Mouse (Mus musculus) lung, adult 2 months (tissue): ENCODE results near the gene H2-Ab1. TPM values are rescaled to one million over a fixed set of nuclear protein-coding genes. Genes with fewer than 3 reads are reported as not detected.
"Not testable (repeated sequence)": the region's sequence is repeated elsewhere in the genome, so short reads cannot be mapped to it uniquely, and the experiment has no call there.

Source experiments
- DNase-seq: peaks from one replicate; pipeline ENCODE4 v3.0.0; 2022
- H3K4me1 ChIP-seq: fragments of 200-500 bp; 2 replicates; pipeline ENCODE4 v1.6.1; 2011; ENCODE audit warnings: low read length; ENCODE audit not compliant: control insufficient read depth, insufficient read depth
- H3K4me3 ChIP-seq: fragments of 200-500 bp; replicated peaks from 2 replicates; pipeline ENCODE3; 2011; ENCODE audit warnings: low read depth, mild to moderate bottlenecking, control low read depth, low read length; ENCODE audit errors: extremely low read depth
- CTCF ChIP-seq: fragments of 200-500 bp; IDR thresholded peaks from 2 replicates; pipeline ENCODE4 v1.5.1; 2011; ENCODE audit warnings: mild to moderate bottlenecking, low read length, control low read depth; ENCODE audit not compliant: insufficient read depth
- POLR2A ChIP-seq: fragments of 200-500 bp; IDR thresholded peaks from 2 replicates; pipeline ENCODE4 v1.6.1; 2011; ENCODE audit warnings: low read depth, mild to moderate bottlenecking, control low read depth, low read length, borderline replicate concordance; ENCODE audit errors: extremely low read depth
- WGBS: fragments of 180-500 bp; shearing (Covaris S2); methylation state at CpG from one replicate; pipeline ENCODE4 v1.1.7; 2018; 5-methylcytosine and 5-hydroxymethylcytosine counted together
- polyA plus RNA-seq: library from polyadenylated mRNA; depleted of rRNA; stranded (reverse); fragments of >200 nt; gene quantifications from 2 replicates; pipeline ENCODE4 v1.2.3, GENCODE M21; 2012; rRNA removed

Gene H2-Ab1
- polyA plus RNA-seq, 1 experiment: 1,370 TPM

GRCm38 (mm10) chr17:34309683-34310385 is 52.3 kb downstream of the H2-Ab1 start:
- TF ChIP-seq CTCF: no peak
- peak; percentile 58; the same call in 1 of the 2 replicates for TF ChIP-seq POLR2A
- peak; percentile 62 for DNase-seq
- WGBS: 24% methylated on average over 38 of the region's 38 CpGs
- 0 out of 2 replicates have a peak, but pooled peaks cover 2% of the 10 kb centered on the region for H3K4me1 ChIP-seq
- H3K4me3 ChIP-seq: peak overlapping the region; percentile 72

- WGBS: 53% methylated on average over 3 of the region's 3 CpGs
- H3K4me1 ChIP-seq, H3K4me3 ChIP-seq, DNase-seq: not testable (repeated sequence)
Observed at GRCm38 (mm10) chr17:34310526-34310925, 53.0 kb downstream of the H2-Ab1 start.

GRCm38 (mm10) chr17:34312185-34312584 is 54.7 kb downstream of the H2-Ab1 start:
- 63% methylated on average over 1 of the region's 1 CpGs for WGBS
- H3K4me3 ChIP-seq: no peak overlapping the region
- no peak for DNase-seq
- TF ChIP-seq CTCF: no peak
- H3K4me1 ChIP-seq: 0 out of 2 replicates have a peak, but pooled peaks cover 2% of the 10 kb centered on the region

GRCm38 (mm10) chr17:34313393-34313792 is 55.9 kb downstream of the H2-Ab1 start:
- WGBS: 24% methylated on average over 3 of the region's 3 CpGs
- peak; percentile 80 for DNase-seq
- TF ChIP-seq POLR2A: peak; percentile 14; the same call in 1 of the 2 replicates
- TF ChIP-seq CTCF: peak; percentile 98
- Histone ChIP-seq H3K4me1 (0 out of 2 replicates have a peak, but pooled peaks cover 2% of the 10 kb centered on the region), H3K4me3 (no peak overlapping the region)

- 65% methylated on average over 9 of the region's 9 CpGs for WGBS
- Histone ChIP-seq H3K4me1 (0 out of 2 replicates have a peak, but pooled peaks cover 2% of the 10 kb centered on the region), H3K4me3 (no peak overlapping the region)
- DNase-seq: no peak
- TF ChIP-seq POLR2A: no peak
- TF ChIP-seq CTCF: no peak
Observed at GRCm38 (mm10) chr17:34314286-34314685, 56.8 kb downstream of the H2-Ab1 start.

GRCm38 (mm10) chr17:34315512-34315911 is 58.0 kb downstream of the H2-Ab1 start:
- TF ChIP-seq CTCF (no peak), POLR2A (no peak)
- H3K4me1 ChIP-seq: 0 out of 2 replicates have a peak, but pooled peaks cover 2% of the 10 kb centered on the region
- no peak overlapping the region for H3K4me3 ChIP-seq
- no peak for DNase-seq
- 61% methylated on average over 1 of the region's 1 CpGs for WGBS

GRCm38 (mm10) chr17:34316697-34317096 is 59.2 kb downstream of the H2-Ab1 start:
- 68% methylated on average over 2 of the region's 2 CpGs for WGBS
- no peak for TF ChIP-seq CTCF
- no peak for TF ChIP-seq POLR2A
- H3K4me3 ChIP-seq: no peak overlapping the region
- 0 out of 2 replicates have a peak, but pooled peaks cover 2% of the 10 kb centered on the region for H3K4me1 ChIP-seq
- DNase-seq: no peak

GRCm38 (mm10) chr17:34317275-34317674 is 59.8 kb downstream of the H2-Ab1 start:
- TF ChIP-seq POLR2A (no peak), CTCF (no peak)
- Histone ChIP-seq H3K4me1 (no peaks in the 10 kb centered on the region), H3K4me3 (no peak overlapping the region)
- no peak for DNase-seq
- WGBS: 29% methylated on average over 2 of the region's 2 CpGs

Other genes with a start within 250 kb of the H2-Ab1 start
- gene Ring1, start 233.0 kb upstream of the H2-Ab1 start, polyA plus RNA-seq: 40.7 and 53.6 TPM in 2 replicates
- 91.2 and 130 TPM in 2 replicates for gene H2-Ke6, start 229.6 kb upstream of the H2-Ab1 start, polyA plus RNA-seq
- gene Slc39a7, start 226.0 kb upstream of the H2-Ab1 start, polyA plus RNA-seq: 161 and 183 TPM in 2 replicates
- gene Rxrb, start 225.9 kb upstream of the H2-Ab1 start, polyA plus RNA-seq: 63.2 and 79.8 TPM in 2 replicates
- gene Col11a2, start 218.3 kb upstream of the H2-Ab1 start, polyA plus RNA-seq: 1.0 and 1.3 TPM in 2 replicates
- 14.1 and 19.8 TPM in 2 replicates for gene H2-Oa, start 165.3 kb upstream of the H2-Ab1 start, polyA plus RNA-seq
- 109 and 118 TPM in 2 replicates for gene H2-DMa, start 138.1 kb upstream of the H2-Ab1 start, polyA plus RNA-seq
- gene Brd2, start 135.1 kb upstream of the H2-Ab1 start, polyA plus RNA-seq: 101 and 140 TPM in 2 replicates
- gene H2-DMb2, start 114.4 kb upstream of the H2-Ab1 start, polyA plus RNA-seq: 33.3 and 38.9 TPM in 2 replicates
- gene H2-DMb1, start 104.6 kb upstream of the H2-Ab1 start, polyA plus RNA-seq: 146 and 187 TPM in 2 replicates
- gene Tap1, start 70.1 kb upstream of the H2-Ab1 start, polyA plus RNA-seq: 45.1 and 46.3 TPM in 2 replicates
- 83.8 and 99.1 TPM in 2 replicates for gene Psmb9, start 69.9 kb upstream of the H2-Ab1 start, polyA plus RNA-seq
- gene Psmb8, start 60.0 kb upstream of the H2-Ab1 start, polyA plus RNA-seq: 112 and 130 TPM in 2 replicates
- gene Tap2, start 54.2 kb upstream of the H2-Ab1 start, polyA plus RNA-seq: 68.8 and 70.9 TPM in 2 replicates
- gene H2-Ob, start 18.8 kb upstream of the H2-Ab1 start, polyA plus RNA-seq: 18.8 and 34.6 TPM in 2 replicates
- 544 and 571 TPM in 2 replicates for gene H2-Aa, start 30.1 kb downstream of the H2-Ab1 start, polyA plus RNA-seq
- gene H2-Eb1, start 48.2 kb downstream of the H2-Ab1 start, polyA plus RNA-seq: 256 and 285 TPM in 2 replicates
- gene H2-Eb2, start 68.0 kb downstream of the H2-Ab1 start, polyA plus RNA-seq: 0.63 and 1.2 TPM in 2 replicates
- gene Btnl2, start 97.1 kb downstream of the H2-Ab1 start, polyA plus RNA-seq: 0.37 and 0.78 TPM in 2 replicates
- gene Btnl1, start 119.4 kb downstream of the H2-Ab1 start, polyA plus RNA-seq: 0.06 and 0.07 TPM in 2 replicates
- 0.49 and 0.75 TPM in 2 replicates for gene BC051142, start 141.1 kb downstream of the H2-Ab1 start, polyA plus RNA-seq
- gene Btnl4, start 219.6 kb downstream of the H2-Ab1 start, polyA plus RNA-seq: 0.08 TPM in 1 of 2 replicates, not detected in the other